Mouse (Mus musculus) neural tube, embryonic 15.5 days (tissue): Measurements from ENCODE around the gene Sod1. TPM values are rescaled to one million over a fixed set of nuclear protein-coding genes. Genes with fewer than 3 reads are reported as not detected.

Source experiments
- ATAC-seq: fragments of 200-750 bp; cut with Nextera tagmentation; 2 replicates; pipeline ENCODE4 v1.8.0; 2017; ENCODE audit warnings: mild to moderate bottlenecking, moderate TSS enrichment, moderate library complexity; ENCODE audit not compliant: low FRiP score
- H3K27ac ChIP-seq: fragments of 300-500 bp; sonication (generic); replicated peaks from 2 replicates; pipeline ENCODE4 v1.5.1; 2015; ENCODE audit warnings: mild to moderate bottlenecking, inconsistent platforms
- H3K27me3 ChIP-seq: fragments of 300-500 bp; sonication (generic); replicated peaks from 2 replicates; pipeline ENCODE4 v1.6.1; 2015; ENCODE audit warnings: inconsistent platforms
- H3K36me3 ChIP-seq: fragments of 300-500 bp; sonication (generic); 2 replicates; pipeline ENCODE4 v1.6.1; 2015; ENCODE audit warnings: inconsistent platforms
- H3K4me1 ChIP-seq: fragments of 300-500 bp; sonication (generic); 2 replicates; pipeline ENCODE4 v1.6.1; 2015; ENCODE audit warnings: inconsistent platforms
- H3K4me2 ChIP-seq: fragments of 300-500 bp; sonication (generic); 2 replicates; pipeline ENCODE4 v1.6.1; 2015; ENCODE audit warnings: inconsistent platforms, mild to moderate bottlenecking, moderate library complexity
- H3K4me3 ChIP-seq: fragments of 300-500 bp; sonication (generic); replicated peaks from 2 replicates; pipeline ENCODE4 v1.5.1; 2015; ENCODE audit warnings: mild to moderate bottlenecking, inconsistent platforms
- H3K9ac ChIP-seq: fragments of 300-500 bp; sonication (generic); replicated peaks from 2 replicates; pipeline ENCODE4 v1.6.1; 2015; ENCODE audit warnings: mild to moderate bottlenecking, inconsistent platforms
- H3K9me3 ChIP-seq: fragments of 300-500 bp; sonication (generic); replicated peaks from 2 replicates; pipeline ENCODE4 v1.6.1; 2016; ENCODE audit warnings: inconsistent platforms
- WGBS: fragments of 180-500 bp; shearing (Covaris S2); methylation state at CpG from one replicate; pipeline ENCODE4 v1.1.7; 2015; ENCODE audit warnings: mixed read lengths; 5-methylcytosine and 5-hydroxymethylcytosine counted together
- polyA plus RNA-seq: library from polyadenylated mRNA; unstranded; fragments of >200 nt; fragmentation: Nextera tagmentation; extraction: Ambion mirVana; gene quantifications from 2 replicates; pipeline ENCODE4 v1.2.1, GENCODE M21; 2015

Gene Sod1
- polyA plus RNA-seq = 998 TPM in 2 replicates

DNA sequence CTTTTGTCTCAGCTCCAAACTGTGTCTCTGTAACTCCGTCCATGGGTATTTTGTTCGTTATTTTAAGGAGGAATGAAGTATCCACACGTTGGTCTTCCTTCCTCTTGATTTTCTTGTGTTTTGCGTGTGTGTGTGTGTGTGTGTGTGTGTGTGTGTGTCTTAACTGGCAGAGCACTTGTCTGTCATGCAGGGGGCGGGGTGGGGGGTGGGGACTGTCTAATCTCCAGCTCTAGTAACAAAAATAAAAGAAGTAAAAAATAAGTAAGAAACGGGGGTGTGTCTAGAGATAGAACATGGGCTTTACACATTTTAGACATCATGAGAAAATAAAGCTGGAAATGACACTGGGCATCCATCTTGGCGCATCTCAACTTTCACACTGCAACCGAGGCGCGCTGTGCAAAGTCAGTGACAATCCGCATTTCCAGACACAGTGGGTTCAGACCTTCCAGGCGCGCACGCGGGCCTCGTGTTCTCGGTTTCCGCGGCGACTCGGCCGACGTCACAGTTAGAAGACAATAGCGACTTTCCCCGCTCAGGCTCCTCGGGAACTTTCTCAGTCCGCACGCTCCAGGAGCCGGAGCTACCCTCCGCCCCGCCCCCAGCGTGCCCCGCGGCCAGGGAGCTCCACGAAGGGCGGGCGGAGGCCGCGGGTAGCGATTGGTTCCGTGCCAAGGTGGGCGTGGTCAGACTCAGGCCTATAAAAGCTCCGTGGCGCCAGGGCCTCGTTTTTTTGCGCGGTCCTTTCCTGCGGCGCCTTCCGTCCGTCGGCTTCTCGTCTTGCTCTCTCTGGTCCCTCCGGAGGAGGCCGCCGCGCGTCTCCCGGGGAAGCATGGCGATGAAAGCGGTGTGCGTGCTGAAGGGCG, at the start of gene Sod1:
TSS of gene Sod1 (plus strand) at position 729 of the 866 bp plus-strand sequence.
- Histone ChIP-seq H3K36me3 (peaks cover 13% of the 10 kb centered on the region), H3K9ac (peak within 1 kb of the TSS; percentile 98), H3K9me3 (no peaks in the 10 kb centered on the region), H3K4me3 (peak within 1 kb of the TSS; percentile 82), H3K27me3 (no peaks in the 10 kb centered on the region), H3K4me1 (peaks cover 32% of the 10 kb centered on the region), H3K4me2 (peak within 1 kb of the TSS; percentile 75), H3K27ac (peak within 1 kb of the TSS; percentile 95)
- 2% methylated on average over 63 of the region's 63 CpGs for WGBS
- peak; percentile 93 for ATAC-seq

DNA sequence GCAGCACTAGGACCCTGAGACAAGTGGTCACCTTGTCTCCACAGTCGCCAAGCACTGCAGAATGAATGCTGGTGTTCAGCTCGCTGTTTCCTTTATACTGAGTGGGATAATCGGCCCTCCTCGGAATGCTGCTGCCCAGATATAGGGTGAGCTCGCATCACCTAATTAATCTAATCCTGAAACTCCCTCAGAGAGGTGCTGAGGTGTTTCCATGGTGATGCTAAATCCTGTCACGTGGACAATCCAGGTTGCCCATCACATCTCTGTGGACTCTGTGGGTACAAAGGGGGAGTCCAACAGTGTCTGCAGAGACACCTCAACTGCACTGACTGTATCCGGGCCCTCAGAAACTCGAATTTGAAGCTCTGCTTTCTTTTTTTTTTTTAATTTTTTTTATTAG, 49.1 kb upstream of the Sod1 start:
- whole genome bisulfite sequencing = 60% methylated on average over 8 of the region's 8 CpGs
- no peak overlapping the region for H3K27ac ChIP-seq
- H3K27me3 ChIP-seq = no peaks in the 10 kb centered on the region
- peaks cover 2% of the 10 kb centered on the region; the same call in 1 of the 2 replicates for H3K4me1 ChIP-seq
- no peaks in the 10 kb centered on the region for H3K36me3 ChIP-seq
- no peaks in the 10 kb centered on the region for H3K9me3 ChIP-seq
- no peak overlapping the region for H3K4me3 ChIP-seq
- ATAC-seq = 0 out of 2 replicates have a peak, but pooled peaks have one; percentile 24
- no peak overlapping the region for H3K4me2 ChIP-seq
- no peak overlapping the region for H3K9ac ChIP-seq

DNA sequence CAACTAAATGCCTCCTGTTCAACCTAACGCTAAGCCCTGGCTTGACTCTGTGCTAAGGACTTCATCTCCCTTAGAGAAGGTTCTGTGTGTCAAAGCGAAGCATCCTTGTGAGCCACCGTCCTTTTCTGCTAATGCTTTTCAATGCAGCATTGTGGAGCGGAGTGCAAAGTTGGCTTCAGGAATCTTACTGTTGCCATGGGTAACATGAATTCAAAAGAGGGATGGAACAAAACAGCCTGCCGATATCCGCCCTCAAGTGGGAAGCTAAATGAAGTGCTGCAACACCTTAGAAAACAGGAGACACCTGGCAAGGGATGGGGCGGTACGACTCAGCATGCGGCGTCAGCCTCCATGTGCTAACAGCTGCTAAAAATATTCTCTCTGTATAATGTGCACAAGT, 44.1 kb upstream of the Sod1 start:
- no peak overlapping the region for H3K27ac ChIP-seq
- WGBS = 35% methylated on average over 10 of the region's 10 CpGs

DNA sequence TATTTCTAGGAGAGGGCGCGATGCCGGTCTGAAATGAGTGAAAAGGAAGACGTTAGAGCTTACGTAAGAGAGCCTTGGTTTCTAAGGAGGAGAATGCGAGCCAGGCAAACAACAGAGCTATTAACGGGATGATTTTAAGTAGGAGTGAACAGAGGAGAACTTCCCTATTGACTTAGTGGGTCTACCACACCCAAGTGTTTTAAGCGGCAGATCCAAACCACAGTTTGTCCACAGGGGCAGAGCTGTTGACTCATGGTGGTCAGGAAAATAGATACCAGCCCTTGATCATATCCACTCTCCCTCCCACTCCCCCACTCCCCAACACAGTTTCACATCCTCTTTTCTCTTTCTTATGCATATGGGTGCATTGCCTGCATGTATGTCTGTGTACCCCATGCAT, 43.1 kb upstream of the Sod1 start:
- H3K27me3 ChIP-seq = no peaks in the 10 kb centered on the region
- no peak for ATAC-seq
- H3K4me1 ChIP-seq = peaks cover 4% of the 10 kb centered on the region; the same call in 1 of the 2 replicates
- H3K4me3 ChIP-seq = no peak overlapping the region
- no peaks in the 10 kb centered on the region for H3K9me3 ChIP-seq
- WGBS = 85% methylated on average over 8 of the region's 8 CpGs
- H3K9ac ChIP-seq = no peak overlapping the region
- no peak overlapping the region for H3K4me2 ChIP-seq
- no peaks in the 10 kb centered on the region for H3K36me3 ChIP-seq
- no peak overlapping the region for H3K27ac ChIP-seq

More for the DNA sequence above, 44.1 kb upstream of the Sod1 start:
- peaks cover 4% of the 10 kb centered on the region; the same call in 1 of the 2 replicates for H3K4me1 ChIP-seq
- peak; percentile 72; the same call in 1 of the 2 replicates for ATAC-seq
- H3K4me3 ChIP-seq = no peak overlapping the region
- H3K9me3 ChIP-seq = no peaks in the 10 kb centered on the region
- peak overlapping the region; percentile 28; the same call in 1 of the 2 replicates for H3K4me2 ChIP-seq
- no peaks in the 10 kb centered on the region for H3K36me3 ChIP-seq
- no peaks in the 10 kb centered on the region for H3K27me3 ChIP-seq
- H3K9ac ChIP-seq = no peak overlapping the region

DNA sequence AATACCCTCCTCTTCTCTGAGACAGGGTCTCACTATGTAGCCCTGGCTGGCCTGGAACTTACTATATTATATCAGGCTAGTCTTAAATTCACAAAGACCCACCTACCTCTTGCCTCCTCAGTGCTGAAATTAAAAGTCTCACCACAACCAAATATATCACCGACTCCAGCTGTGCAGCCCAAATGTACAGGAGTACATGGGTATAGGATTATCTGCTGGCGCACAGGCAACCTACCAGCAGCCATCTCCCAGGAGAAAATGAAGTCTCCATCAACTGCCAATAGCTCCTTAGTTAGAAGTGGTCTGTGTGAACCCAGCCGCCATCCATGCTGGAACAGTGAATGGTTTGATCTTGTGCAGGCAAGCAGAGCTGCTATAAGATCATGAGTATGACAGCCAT, 42.1 kb upstream of the Sod1 start:
- no peak overlapping the region for H3K9ac ChIP-seq
- no peaks in the 10 kb centered on the region for H3K27me3 ChIP-seq
- H3K4me1 ChIP-seq = peaks cover 4% of the 10 kb centered on the region; the same call in 1 of the 2 replicates
- H3K9me3 ChIP-seq = no peaks in the 10 kb centered on the region
- no peak for ATAC-seq
- no peak overlapping the region for H3K27ac ChIP-seq
- no peak overlapping the region for H3K4me3 ChIP-seq
- no peaks in the 10 kb centered on the region for H3K36me3 ChIP-seq
- no peak overlapping the region for H3K4me2 ChIP-seq
- 93% methylated on average over 3 of the region's 3 CpGs for WGBS

DNA sequence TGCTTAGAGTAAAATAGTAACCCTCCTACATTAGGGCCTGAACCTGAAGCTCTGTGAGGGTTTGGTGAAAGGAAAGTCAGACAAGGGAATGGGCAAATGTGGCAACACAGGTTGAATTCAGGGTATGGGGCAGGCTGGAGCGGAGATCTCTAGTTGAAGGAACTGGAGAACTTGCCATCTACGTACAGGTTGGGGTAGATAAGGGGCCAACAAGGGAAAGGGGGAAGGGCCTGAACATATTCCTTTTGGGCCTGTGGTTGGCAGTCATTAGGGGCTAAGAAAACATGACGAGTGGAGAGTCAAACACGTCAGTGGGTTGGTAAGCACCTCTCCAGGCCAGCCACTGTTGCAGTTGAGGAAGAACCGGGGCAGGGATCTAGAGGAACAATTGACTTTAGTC, 40.7 kb upstream of the Sod1 start:
- H3K27me3 ChIP-seq = no peaks in the 10 kb centered on the region
- peaks cover 4% of the 10 kb centered on the region; the same call in 1 of the 2 replicates for H3K4me1 ChIP-seq
- 93% methylated on average over 5 of the region's 5 CpGs for WGBS
- no peak overlapping the region for H3K27ac ChIP-seq
- ATAC-seq = no peak
- no peaks in the 10 kb centered on the region for H3K9me3 ChIP-seq
- no peak overlapping the region for H3K4me3 ChIP-seq
- H3K36me3 ChIP-seq = no peaks in the 10 kb centered on the region
- no peak overlapping the region for H3K9ac ChIP-seq
- no peak overlapping the region for H3K4me2 ChIP-seq

DNA sequence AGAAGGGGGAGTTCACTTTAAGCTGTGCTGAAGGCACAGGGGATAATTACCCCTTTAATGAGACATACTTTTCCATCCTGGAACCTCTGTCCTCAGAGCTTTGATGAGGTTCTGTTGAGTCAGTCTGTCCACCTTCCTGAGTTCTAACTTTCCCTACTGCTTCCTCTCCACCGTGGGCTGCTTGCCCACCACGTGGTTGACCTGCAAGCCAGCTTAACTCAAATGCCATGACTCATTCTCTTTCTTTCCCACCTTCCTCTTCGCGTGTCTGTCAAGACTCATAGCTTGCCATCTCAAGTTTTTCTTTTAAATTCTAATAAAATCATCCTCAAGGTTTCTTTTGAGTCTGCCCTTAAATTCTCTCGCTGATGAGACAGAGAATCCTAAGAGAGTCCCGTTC, 39.6 kb upstream of the Sod1 start:
- H3K9me3 ChIP-seq = no peaks in the 10 kb centered on the region
- no peak for ATAC-seq
- no peak overlapping the region for H3K9ac ChIP-seq
- H3K36me3 ChIP-seq = no peaks in the 10 kb centered on the region
- no peak overlapping the region for H3K4me3 ChIP-seq
- peaks cover 4% of the 10 kb centered on the region; the same call in 1 of the 2 replicates for H3K4me1 ChIP-seq
- H3K4me2 ChIP-seq = no peak overlapping the region
- H3K27ac ChIP-seq = no peak overlapping the region
- 87% methylated on average over 6 of the region's 6 CpGs for WGBS
- H3K27me3 ChIP-seq = no peaks in the 10 kb centered on the region

DNA sequence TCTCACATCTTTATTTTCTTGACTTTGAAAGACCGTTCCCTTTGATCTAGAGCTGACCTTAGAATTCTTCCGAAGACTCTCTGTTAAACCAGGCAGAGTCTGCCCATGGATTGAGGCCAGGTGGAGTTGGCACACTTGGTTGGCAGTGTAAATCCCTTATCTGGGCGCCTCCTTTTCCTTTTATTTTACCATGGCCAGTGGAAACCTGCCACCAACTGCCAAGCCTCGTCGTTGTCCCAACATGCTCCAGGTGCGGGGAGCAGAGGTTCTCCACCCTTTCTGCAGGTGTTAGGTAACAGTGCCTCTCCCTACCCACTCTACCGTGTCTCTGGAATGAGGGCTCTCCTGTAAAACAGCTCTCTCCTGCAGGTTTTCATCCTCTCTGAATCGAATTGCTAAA, 38.9 kb upstream of the Sod1 start:
- no peak for ATAC-seq
- 93% methylated on average over 8 of the region's 8 CpGs for WGBS
- H3K9me3 ChIP-seq = no peaks in the 10 kb centered on the region
- H3K27me3 ChIP-seq = no peaks in the 10 kb centered on the region
- no peak overlapping the region for H3K9ac ChIP-seq
- no peak overlapping the region for H3K4me3 ChIP-seq
- H3K4me2 ChIP-seq = no peak overlapping the region
- H3K27ac ChIP-seq = no peak overlapping the region
- no peaks in the 10 kb centered on the region for H3K36me3 ChIP-seq
- H3K4me1 ChIP-seq = no peaks in the 10 kb centered on the region; the same call in 1 of the 2 replicates

DNA sequence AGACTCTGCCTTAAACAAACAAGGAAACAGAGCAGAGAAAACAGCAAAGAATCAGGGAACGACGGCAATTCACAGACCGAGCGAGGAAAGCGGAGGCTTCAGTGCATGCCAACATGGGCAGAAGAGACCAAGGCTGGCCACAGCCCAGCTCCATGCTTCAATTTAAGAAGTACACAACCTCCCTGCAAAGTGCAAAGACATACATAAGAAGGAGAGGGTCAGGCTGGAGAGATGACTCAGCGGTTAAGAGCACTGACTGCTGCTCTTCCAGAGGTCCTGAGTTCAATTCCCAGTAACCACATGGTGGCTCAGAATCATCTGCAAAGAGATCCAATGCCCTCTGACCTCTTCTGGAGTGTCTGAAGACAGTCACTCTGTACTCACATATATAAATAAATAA, 36.4 kb upstream of the Sod1 start:
- WGBS = 82% methylated on average over 6 of the region's 6 CpGs
- Histone ChIP-seq H3K27ac (no peak overlapping the region), H3K9me3 (no peaks in the 10 kb centered on the region)

DNA sequence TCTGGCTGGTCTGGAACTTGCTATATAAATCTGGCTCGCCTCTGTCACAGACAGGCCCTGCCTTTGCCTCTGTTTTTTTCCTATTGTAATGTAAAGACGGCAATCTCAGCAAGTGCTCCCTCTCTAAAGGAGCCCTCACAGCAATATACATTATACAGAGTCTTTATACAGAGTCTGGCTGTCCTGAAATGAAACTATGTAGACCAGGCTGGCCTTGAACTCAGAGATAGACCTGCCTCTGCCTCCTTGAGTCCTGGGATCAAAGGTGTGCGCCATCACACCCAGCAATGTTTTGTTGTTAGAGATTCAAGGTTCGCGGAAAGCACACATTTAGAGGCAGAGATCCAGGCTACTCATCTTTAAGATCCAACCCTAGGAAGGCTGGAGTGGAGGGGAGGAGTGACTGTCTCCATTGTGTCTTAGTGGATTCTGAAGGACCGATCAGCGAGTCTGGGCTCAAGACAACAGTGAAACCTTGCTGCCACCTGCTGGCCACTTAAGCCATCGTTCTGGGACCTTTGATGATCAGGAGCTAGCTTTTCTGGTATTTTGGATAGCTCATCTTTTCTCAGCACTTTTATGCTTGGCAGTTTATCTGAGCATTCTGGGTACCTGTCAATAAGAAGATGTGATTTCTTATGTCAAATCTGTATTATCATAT, 34.5 kb upstream of the Sod1 start:
- Histone ChIP-seq H3K27ac (no peak overlapping the region), H3K36me3 (no peaks in the 10 kb centered on the region), H3K4me1 (no peaks in the 10 kb centered on the region), H3K27me3 (no peaks in the 10 kb centered on the region), H3K4me2 (no peak overlapping the region), H3K4me3 (no peak overlapping the region), H3K9ac (no peak overlapping the region), H3K9me3 (no peaks in the 10 kb centered on the region)
- ATAC-seq = peak; percentile 83
- 41% methylated on average over 8 of the region's 8 CpGs for WGBS

More for the DNA sequence above, 36.4 kb upstream of the Sod1 start:
- Histone ChIP-seq H3K9ac (no peak overlapping the region), H3K4me1 (no peaks in the 10 kb centered on the region), H3K4me2 (no peak overlapping the region), H3K36me3 (no peaks in the 10 kb centered on the region), H3K4me3 (no peak overlapping the region), H3K27me3 (no peaks in the 10 kb centered on the region)
- ATAC-seq = no peak

DNA sequence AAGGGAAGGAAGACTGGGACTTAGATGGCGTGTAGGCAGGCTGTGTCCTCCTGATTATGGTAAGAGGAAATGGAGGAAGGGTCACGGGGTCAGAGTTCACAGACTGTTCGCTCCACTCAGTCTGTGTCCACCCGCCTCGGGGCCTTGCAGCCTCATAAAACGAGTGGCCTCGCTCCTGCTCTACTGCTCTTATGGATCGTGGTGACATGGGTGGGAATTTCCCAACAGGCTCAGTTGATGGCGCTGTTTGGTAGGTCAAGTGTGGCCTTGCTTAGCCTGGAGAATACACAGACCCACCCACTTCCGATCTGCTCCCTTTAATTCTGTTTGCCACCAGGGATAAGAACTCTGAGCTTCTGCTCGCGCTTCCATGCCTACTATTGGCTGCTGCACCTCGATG, 33.1 kb upstream of the Sod1 start:
- no peak for ATAC-seq
- Histone ChIP-seq H3K4me2 (no peak overlapping the region), H3K27ac (no peak overlapping the region), H3K27me3 (no peaks in the 10 kb centered on the region), H3K9me3 (no peaks in the 10 kb centered on the region), H3K9ac (no peak overlapping the region), H3K36me3 (no peaks in the 10 kb centered on the region), H3K4me1 (no peaks in the 10 kb centered on the region), H3K4me3 (no peak overlapping the region)
- 28% methylated on average over 13 of the region's 13 CpGs for WGBS

DNA sequence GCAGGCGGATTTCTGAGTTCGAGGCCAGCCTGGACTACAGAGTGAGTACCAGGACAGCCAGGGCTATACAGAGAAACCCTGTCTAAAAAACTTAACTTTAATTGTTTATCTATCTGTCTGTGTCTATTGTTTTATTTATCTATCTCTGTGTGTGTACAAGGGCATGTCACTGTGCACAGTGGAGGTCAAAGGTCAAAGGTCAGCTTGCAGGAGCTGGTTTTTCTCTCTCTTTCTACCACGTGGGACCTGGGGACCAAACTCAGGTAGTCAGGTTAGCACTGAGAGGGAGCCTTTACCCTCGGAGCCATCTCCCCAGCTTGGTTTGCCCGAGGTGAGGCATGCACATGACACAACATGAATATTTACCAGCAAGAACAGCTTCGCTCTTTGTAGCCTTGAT, 29.3 kb upstream of the Sod1 start:
- no peak overlapping the region for H3K9ac ChIP-seq
- ATAC-seq = no peak
- no peaks in the 10 kb centered on the region for H3K9me3 ChIP-seq
- H3K27me3 ChIP-seq = no peaks in the 10 kb centered on the region
- no peak overlapping the region for H3K4me3 ChIP-seq
- H3K4me1 ChIP-seq = no peaks in the 10 kb centered on the region
- no peak overlapping the region for H3K27ac ChIP-seq
- WGBS = 73% methylated on average over 6 of the region's 6 CpGs
- H3K4me2 ChIP-seq = no peak overlapping the region
- H3K36me3 ChIP-seq = no peaks in the 10 kb centered on the region
